Mouse (Mus musculus) heart, embryonic 12.5 days (tissue): Measurements from ENCODE around the gene Tpst2. TPM values are rescaled to one million over a fixed set of nuclear protein-coding genes. Genes with fewer than 3 reads are reported as not detected.
A peak's percentile ranks its signal among the peaks of the same experiment; 100 is the strongest.

Experiments used
- ATAC-seq: fragments of 200-750 bp; cut with Nextera tagmentation; 2 replicates; pipeline ENCODE4 v1.8.0; 2017; ENCODE audit warnings: moderate TSS enrichment, moderate library complexity; ENCODE audit not compliant: insufficient number of reproducible peaks, low FRiP score
- H3K27ac ChIP-seq: fragments of 300-500 bp; sonication (generic); 2 replicates; pipeline ENCODE4 v1.5.1; 2016; ENCODE audit warnings: mild to moderate bottlenecking, moderate library complexity; ENCODE audit not compliant: poor library complexity, severe bottlenecking
- H3K27me3 ChIP-seq: fragments of 300-500 bp; sonication (generic); replicated peaks from 2 replicates; pipeline ENCODE4 v1.6.1; 2016; ENCODE audit warnings: mild to moderate bottlenecking, moderate library complexity
- H3K36me3 ChIP-seq: fragments of 300-500 bp; sonication (generic); 2 replicates; pipeline ENCODE4 v1.6.1; 2016; ENCODE audit warnings: mild to moderate bottlenecking, moderate library complexity
- H3K4me1 ChIP-seq: fragments of 300-500 bp; sonication (generic); replicated peaks from 2 replicates; pipeline ENCODE4 v1.6.1; 2016; ENCODE audit warnings: mild to moderate bottlenecking
- H3K4me2 ChIP-seq: fragments of 300-500 bp; sonication (generic); 2 replicates; pipeline ENCODE4 v1.6.1; 2016; ENCODE audit warnings: mild to moderate bottlenecking, moderate library complexity
- H3K4me3 ChIP-seq: fragments of 300-500 bp; sonication (generic); 2 replicates; pipeline ENCODE4 v1.5.1; 2016; ENCODE audit warnings: mild to moderate bottlenecking
- H3K9ac ChIP-seq: fragments of 300-500 bp; sonication (generic); 2 replicates; pipeline ENCODE4 v1.6.1; 2016; ENCODE audit warnings: mild to moderate bottlenecking, moderate library complexity
- H3K9me3 ChIP-seq: fragments of 300-500 bp; sonication (generic); replicated peaks from 2 replicates; pipeline ENCODE4 v1.6.1; 2016; ENCODE audit warnings: mild to moderate bottlenecking, moderate library complexity
- WGBS: fragments of 180-500 bp; shearing (Covaris S2); methylation state at CpG from one replicate; pipeline ENCODE4 v1.1.7; 2016; 5-methylcytosine and 5-hydroxymethylcytosine counted together
- polyA plus RNA-seq: library from polyadenylated mRNA; unstranded; fragments of >200 nt; fragmentation: Nextera tagmentation; extraction: Ambion mirVana; gene quantifications from 2 replicates; pipeline ENCODE4 v1.2.1, GENCODE M21; 2016

The Tpst2 gene
- 34.4 and 36.4 TPM in 2 replicates for polyA plus RNA-seq

GRCm38 (mm10) chr5:112276267-112276873 is at the start of gene Tpst2:
Tpst2 (plus strand) TSS chr5:112276691.
- Histone ChIP-seq H3K27me3 (peaks cover 7% of the 10 kb centered on the region), H3K36me3 (no peaks in the 10 kb centered on the region), H3K4me2 (peak within 1 kb of the TSS; percentile 83), H3K4me1 (peaks cover 39% of the 10 kb centered on the region), H3K4me3 (peak within 1 kb of the TSS; percentile 69), H3K27ac (peak within 1 kb of the TSS; percentile 66; the same call in 1 of the 2 replicates), H3K9ac (peak within 1 kb of the TSS; percentile 80), H3K9me3 (no peaks in the 10 kb centered on the region)
- under 1% methylated on average over 62 of the region's 62 CpGs for WGBS
- peak; percentile 97 for ATAC-seq

GRCm38 (mm10) chr5:112227354-112227753 is 49.1 kb upstream of the Tpst2 start:
- WGBS: 2% methylated on average over 30 of the region's 30 CpGs
- peaks cover 19% of the 10 kb centered on the region for H3K4me1 ChIP-seq
- H3K4me2 ChIP-seq: peak overlapping the region; percentile 57
- no peak overlapping the region for H3K27ac ChIP-seq
- peaks cover 94% of the 10 kb centered on the region for H3K27me3 ChIP-seq
- no peak overlapping the region for H3K9ac ChIP-seq
- H3K36me3 ChIP-seq: no peaks in the 10 kb centered on the region
- H3K4me3 ChIP-seq: peak overlapping the region; percentile 22
- no peaks in the 10 kb centered on the region for H3K9me3 ChIP-seq
- no peak for ATAC-seq

- H3K9me3 ChIP-seq: no peaks in the 10 kb centered on the region
- no peak for ATAC-seq
- no peak overlapping the region for H3K27ac ChIP-seq
- peaks cover 19% of the 10 kb centered on the region for H3K4me1 ChIP-seq
- 3% methylated on average over 13 of the region's 13 CpGs for WGBS
- peaks cover 90% of the 10 kb centered on the region for H3K27me3 ChIP-seq
- H3K4me2 ChIP-seq: peak overlapping the region; percentile 63
- no peak overlapping the region for H3K9ac ChIP-seq
- peak overlapping the region; percentile 22; the same call in 1 of the 2 replicates for H3K4me3 ChIP-seq
- no peaks in the 10 kb centered on the region for H3K36me3 ChIP-seq
These were observed 48.6 kb upstream of the Tpst2 start for GRCm38 (mm10) chr5:112227898-112228239.

GRCm38 (mm10) chr5:112228240-112229076 is 48.0 kb upstream of the Tpst2 start:
- peak overlapping the region; percentile 63 for H3K4me2 ChIP-seq
- no peaks in the 10 kb centered on the region for H3K36me3 ChIP-seq
- H3K4me1 ChIP-seq: peaks cover 19% of the 10 kb centered on the region
- H3K9me3 ChIP-seq: no peaks in the 10 kb centered on the region
- ATAC-seq: no peak
- H3K27me3 ChIP-seq: peaks cover 85% of the 10 kb centered on the region
- 1% methylated on average over 56 of the region's 57 CpGs for WGBS
- H3K27ac ChIP-seq: no peak overlapping the region
- H3K9ac ChIP-seq: 0 out of 2 replicates have a peak overlapping the region, but pooled peaks have one; percentile 5
- H3K4me3 ChIP-seq: peak overlapping the region; percentile 34

GRCm38 (mm10) chr5:112235806-112236205 is 40.7 kb upstream of the Tpst2 start:
- Histone ChIP-seq H3K4me2 (no peak overlapping the region), H3K27me3 (peaks cover 66% of the 10 kb centered on the region), H3K4me1 (peaks cover 7% of the 10 kb centered on the region), H3K36me3 (no peaks in the 10 kb centered on the region), H3K9me3 (peaks cover 4% of the 10 kb centered on the region; the same call in 1 of the 2 replicates), H3K4me3 (no peak overlapping the region), H3K9ac (no peak overlapping the region), H3K27ac (no peak overlapping the region)
- WGBS: 60% methylated on average over 5 of the region's 5 CpGs
- ATAC-seq: no peak

GRCm38 (mm10) chr5:112236631-112237030 is 39.9 kb upstream of the Tpst2 start:
- ATAC-seq: no peak

GRCm38 (mm10) chr5:112237439-112237838 is 39.1 kb upstream of the Tpst2 start:
- WGBS: 2% methylated on average over 16 of the region's 16 CpGs
- Histone ChIP-seq H3K27me3 (peaks cover 52% of the 10 kb centered on the region), H3K36me3 (no peaks in the 10 kb centered on the region), H3K4me2 (no peak overlapping the region), H3K4me1 (peaks cover 10% of the 10 kb centered on the region), H3K4me3 (0 out of 2 replicates have a peak overlapping the region, but pooled peaks have one; percentile 14), H3K27ac (no peak overlapping the region), H3K9ac (0 out of 2 replicates have a peak overlapping the region, but pooled peaks have one; percentile 10), H3K9me3 (peaks cover 4% of the 10 kb centered on the region; the same call in 1 of the 2 replicates)
- no peak for ATAC-seq

More at GRCm38 (mm10) chr5:112236631-112237030, 39.9 kb upstream of the Tpst2 start:
- 65% methylated on average over 2 of the region's 2 CpGs for WGBS
- Histone ChIP-seq H3K36me3 (no peaks in the 10 kb centered on the region), H3K4me3 (no peak overlapping the region), H3K9ac (no peak overlapping the region), H3K4me2 (no peak overlapping the region), H3K27me3 (peaks cover 57% of the 10 kb centered on the region), H3K9me3 (peaks cover 4% of the 10 kb centered on the region; the same call in 1 of the 2 replicates), H3K4me1 (peaks cover 7% of the 10 kb centered on the region), H3K27ac (no peak overlapping the region)

- Histone ChIP-seq H3K27ac (no peak overlapping the region), H3K4me3 (no peak overlapping the region), H3K36me3 (no peaks in the 10 kb centered on the region), H3K27me3 (peaks cover 52% of the 10 kb centered on the region), H3K4me1 (peaks cover 10% of the 10 kb centered on the region), H3K4me2 (no peak overlapping the region), H3K9ac (no peak overlapping the region), H3K9me3 (peaks cover 7% of the 10 kb centered on the region)
- WGBS: 54% methylated on average over 9 of the region's 9 CpGs
- no peak for ATAC-seq
These were observed 38.5 kb upstream of the Tpst2 start for GRCm38 (mm10) chr5:112237866-112238570.

- WGBS: 72% methylated on average over 3 of the region's 3 CpGs
These were observed 37.6 kb upstream of the Tpst2 start for GRCm38 (mm10) chr5:112238781-112239482.

GRCm38 (mm10) chr5:112240761-112241160 is 35.7 kb upstream of the Tpst2 start:
- peaks cover 53% of the 10 kb centered on the region for H3K27me3 ChIP-seq
- under 1% methylated on average over 10 of the region's 10 CpGs for WGBS

More at GRCm38 (mm10) chr5:112238781-112239482, 37.6 kb upstream of the Tpst2 start:
- no peak overlapping the region for H3K4me2 ChIP-seq
- H3K9ac ChIP-seq: no peak overlapping the region
- H3K36me3 ChIP-seq: no peaks in the 10 kb centered on the region
- no peak overlapping the region for H3K4me3 ChIP-seq
- peaks cover 52% of the 10 kb centered on the region for H3K27me3 ChIP-seq
- no peak for ATAC-seq
- H3K4me1 ChIP-seq: peaks cover 10% of the 10 kb centered on the region
- H3K9me3 ChIP-seq: peaks cover 7% of the 10 kb centered on the region
- no peak overlapping the region for H3K27ac ChIP-seq

More at GRCm38 (mm10) chr5:112240761-112241160, 35.7 kb upstream of the Tpst2 start:
- Histone ChIP-seq H3K4me2 (peak overlapping the region; percentile 35), H3K27ac (no peak overlapping the region), H3K9ac (no peak overlapping the region), H3K9me3 (peaks cover 6% of the 10 kb centered on the region), H3K4me3 (no peak overlapping the region), H3K4me1 (peaks cover 17% of the 10 kb centered on the region), H3K36me3 (no peaks in the 10 kb centered on the region)
- ATAC-seq: peak; percentile 51
